Mouse (Mus musculus) liver, embryonic 16.5 days (tissue): ENCODE data around the gene AU022252. TPM values are rescaled to one million over a fixed set of nuclear protein-coding genes. Genes with fewer than 3 reads are reported as not detected.

Experiments
- ATAC-seq: fragments of 200-750 bp; cut with Nextera tagmentation; 2 replicates; pipeline ENCODE4 v1.8.0; 2017; ENCODE audit warnings: low read depth, mild to moderate bottlenecking, moderate number of reproducible peaks, moderate library complexity
- H3K27ac ChIP-seq: fragments of 300-500 bp; sonication (generic); 2 replicates; pipeline ENCODE4 v1.5.1; 2014; ENCODE audit warnings: mild to moderate bottlenecking, low read length
- H3K27me3 ChIP-seq: fragments of 300-500 bp; sonication (generic); 2 replicates; pipeline ENCODE4 v1.6.1; 2014; ENCODE audit warnings: low read depth, low read length, mixed read lengths; ENCODE audit not compliant: control insufficient read depth, insufficient read depth
- H3K36me3 ChIP-seq: fragments of 300-500 bp; sonication (generic); 2 replicates; pipeline ENCODE4 v1.6.1; 2014; ENCODE audit warnings: mild to moderate bottlenecking; ENCODE audit not compliant: control insufficient read depth, insufficient read depth
- H3K4me1 ChIP-seq: fragments of 300-500 bp; sonication (generic); 2 replicates; pipeline ENCODE4 v1.6.1; 2014; ENCODE audit warnings: low read depth, low read length, mixed read lengths; ENCODE audit not compliant: control insufficient read depth
- H3K4me2 ChIP-seq: fragments of 300-500 bp; sonication (generic); 2 replicates; pipeline ENCODE4 v1.6.1; 2014; ENCODE audit warnings: low read depth, low read length, mixed read lengths
- H3K4me3 ChIP-seq: fragments of 300-500 bp; sonication (generic); 2 replicates; pipeline ENCODE4 v1.5.1; 2014; ENCODE audit warnings: low read depth, mild to moderate bottlenecking, low read length
- H3K9ac ChIP-seq: fragments of 300-500 bp; sonication (generic); 2 replicates; pipeline ENCODE4 v1.6.1; 2014; ENCODE audit warnings: low read depth, low read length
- H3K9me3 ChIP-seq: fragments of 300-500 bp; sonication (generic); replicated peaks from 2 replicates; pipeline ENCODE4 v1.6.1; 2016; ENCODE audit warnings: low read length; ENCODE audit not compliant: control insufficient read depth
- WGBS: fragments of 180-500 bp; shearing (Covaris S2); extraction: QIAGEN DNeasy Blood & Tissue Kit; methylation state at CpG from one replicate; pipeline ENCODE4 v1.1.7; 2014; ENCODE audit not compliant: insufficient replicate concordance; 5-methylcytosine and 5-hydroxymethylcytosine counted together
- polyA plus RNA-seq: library from polyadenylated mRNA; unstranded; fragments of >200 nt; fragmentation: Nextera tagmentation; extraction: Ambion mirVana; gene quantifications from 2 replicates; pipeline ENCODE4 v1.2.1, GENCODE M21; 2015

The AU022252 gene
- polyA plus RNA-seq, 1 experiment from 2014 or later = 11.6 TPM

- H3K27ac ChIP-seq = no peak overlapping the region; the same call in 1 of the 2 replicates
- H3K4me2 ChIP-seq = peak overlapping the region; percentile 83
- H3K36me3 ChIP-seq = peaks cover 80% of the 10 kb centered on the region
- no peak for ATAC-seq
- 78% methylated on average over 4 of the region's 4 CpGs for WGBS
- peak overlapping the region; percentile 82 for H3K4me3 ChIP-seq
- peak overlapping the region; percentile 25; the same call in 1 of the 2 replicates for H3K9ac ChIP-seq
- H3K4me1 ChIP-seq = peaks cover 37% of the 10 kb centered on the region
- H3K27me3 ChIP-seq = no peaks in the 10 kb centered on the region
- H3K9me3 ChIP-seq = no peaks in the 10 kb centered on the region
Observed at GRCm38 (mm10) chr4:119185771-119186170, 46.7 kb downstream of the AU022252 start.

- WGBS = 59% methylated on average over 1 of the region's 1 CpGs
- no peak for ATAC-seq
- no peaks in the 10 kb centered on the region for H3K9me3 ChIP-seq
- no peak overlapping the region for H3K4me2 ChIP-seq
- H3K27me3 ChIP-seq = no peaks in the 10 kb centered on the region
- H3K27ac ChIP-seq = peak overlapping the region; percentile 20; the same call in 1 of the 2 replicates
- H3K36me3 ChIP-seq = peaks cover 97% of the 10 kb centered on the region
- no peak overlapping the region for H3K4me3 ChIP-seq
- peaks cover 36% of the 10 kb centered on the region for H3K4me1 ChIP-seq
- no peak overlapping the region for H3K9ac ChIP-seq
Observed at GRCm38 (mm10) chr4:119183525-119183924, 49.0 kb downstream of the AU022252 start.

- no peak overlapping the region for H3K4me2 ChIP-seq
- peaks cover 26% of the 10 kb centered on the region for H3K4me1 ChIP-seq
- 53% methylated on average over 9 of the region's 9 CpGs for WGBS
- H3K9me3 ChIP-seq = no peaks in the 10 kb centered on the region
- no peak overlapping the region for H3K9ac ChIP-seq
- no peak overlapping the region for H3K4me3 ChIP-seq
- no peak overlapping the region for H3K27ac ChIP-seq
- H3K27me3 ChIP-seq = no peaks in the 10 kb centered on the region
- ATAC-seq = no peak
- H3K36me3 ChIP-seq = peaks cover 98% of the 10 kb centered on the region
Observed at GRCm38 (mm10) chr4:119181456-119181855, 51.1 kb downstream of the AU022252 start.

- H3K36me3 ChIP-seq = peaks cover 86% of the 10 kb centered on the region
- H3K27ac ChIP-seq = no peak overlapping the region
- no peak overlapping the region for H3K4me2 ChIP-seq
- no peaks in the 10 kb centered on the region for H3K9me3 ChIP-seq
- no peaks in the 10 kb centered on the region for H3K27me3 ChIP-seq
- H3K9ac ChIP-seq = no peak overlapping the region
- H3K4me1 ChIP-seq = peaks cover 15% of the 10 kb centered on the region
- WGBS = 38% methylated on average over 4 of the region's 4 CpGs
- no peak overlapping the region for H3K4me3 ChIP-seq
- no peak for ATAC-seq
Observed at GRCm38 (mm10) chr4:119180133-119180707, 52.3 kb downstream of the AU022252 start.

GRCm38 (mm10) chr4:119178331-119178730 is 54.2 kb downstream of the AU022252 start:
- Histone ChIP-seq H3K9ac (no peak overlapping the region), H3K36me3 (peaks cover 67% of the 10 kb centered on the region), H3K9me3 (no peaks in the 10 kb centered on the region), H3K4me2 (no peak overlapping the region), H3K27ac (no peak overlapping the region), H3K4me1 (peaks cover 5% of the 10 kb centered on the region), H3K4me3 (no peak overlapping the region), H3K27me3 (no peaks in the 10 kb centered on the region)
- WGBS = 64% methylated on average over 18 of the region's 18 CpGs
- no peak for ATAC-seq

- Histone ChIP-seq H3K9me3 (no peaks in the 10 kb centered on the region), H3K4me1 (peaks cover 11% of the 10 kb centered on the region), H3K4me2 (no peak overlapping the region), H3K4me3 (no peak overlapping the region), H3K9ac (no peak overlapping the region), H3K36me3 (peaks cover 61% of the 10 kb centered on the region), H3K27me3 (no peaks in the 10 kb centered on the region), H3K27ac (no peak overlapping the region)
- 67% methylated on average over 5 of the region's 5 CpGs for WGBS
- no peak for ATAC-seq
Observed at GRCm38 (mm10) chr4:119177702-119178101, 54.8 kb downstream of the AU022252 start.

GRCm38 (mm10) chr4:119173851-119174453 is 58.6 kb downstream of the AU022252 start, which contains the start of gene Zfp691:
Zfp691 (minus strand) TSS chr4:119174195.
- Histone ChIP-seq H3K27ac (peak within 1 kb of the TSS; percentile 76), H3K4me3 (peak within 1 kb of the TSS; percentile 81), H3K4me2 (peak within 1 kb of the TSS; percentile 91), H3K9me3 (no peaks in the 10 kb centered on the region), H3K4me1 (peaks cover 11% of the 10 kb centered on the region), H3K36me3 (peaks cover 24% of the 10 kb centered on the region), H3K27me3 (no peaks in the 10 kb centered on the region), H3K9ac (peak within 1 kb of the TSS; percentile 91)
- under 1% methylated on average over 40 of the region's 40 CpGs for WGBS
- ATAC-seq = peak; percentile 99

GRCm38 (mm10) chr4:119172919-119173650 is 59.4 kb downstream of the AU022252 start:
- WGBS = 24% methylated on average over 18 of the region's 18 CpGs
- Histone ChIP-seq H3K4me3 (peak overlapping the region; percentile 81), H3K27me3 (no peaks in the 10 kb centered on the region), H3K4me1 (peaks cover 11% of the 10 kb centered on the region), H3K9me3 (no peaks in the 10 kb centered on the region), H3K36me3 (peaks cover 16% of the 10 kb centered on the region), H3K9ac (peak overlapping the region; percentile 91), H3K27ac (peak overlapping the region; percentile 76), H3K4me2 (peak overlapping the region; percentile 91)
- ATAC-seq = no peak

GRCm38 (mm10) chr4:119167663-119168062 is 64.8 kb downstream of the AU022252 start:
- H3K4me3 ChIP-seq = no peak overlapping the region
- ATAC-seq = no peak
- H3K4me2 ChIP-seq = no peak overlapping the region
- peaks cover 3% of the 10 kb centered on the region for H3K4me1 ChIP-seq
- no peaks in the 10 kb centered on the region for H3K27me3 ChIP-seq
- H3K9ac ChIP-seq = no peak overlapping the region
- no peak overlapping the region for H3K27ac ChIP-seq
- H3K36me3 ChIP-seq = no peaks in the 10 kb centered on the region; the same call in 1 of the 2 replicates
- 3% methylated on average over 4 of the region's 4 CpGs for WGBS
- H3K9me3 ChIP-seq = no peaks in the 10 kb centered on the region
